Mouse (Mus musculus): ENCODE data around the gene Nmnat2. TPM values are rescaled to one million over a fixed set of nuclear protein-coding genes. Genes with fewer than 3 reads are reported as not detected.

The Nmnat2 gene
- total RNA-seq, 2 experiments from 2014 or later = 2.1 to 5.1 TPM

Other genes with a start within 250 kb of the Nmnat2 start
- gene Apobec4, start 204.4 kb upstream of the Nmnat2 start, total RNA-seq (2021) = not detected
- gene Rgl1, start 188.6 kb upstream of the Nmnat2 start, total RNA-seq (2021) = 10 to 100 TPM; 37.0 to 57.0 TPM
- gene Arpc5, start 188.5 kb upstream of the Nmnat2 start, total RNA-seq (2021) = 100 to 1,000 TPM; 106 to 107 TPM
- 1 to 10 TPM; 5.1 to 7.8 TPM for gene Ncf2, start 154.8 kb upstream of the Nmnat2 start, total RNA-seq (2021)
- gene Smg7, start 52.3 kb upstream of the Nmnat2 start, total RNA-seq (2021) = 10 to 100 TPM; 44.7 to 51.1 TPM
- gene Lamc2, start 231.5 kb downstream of the Nmnat2 start, total RNA-seq (2021) = 1 to 10 TPM; 1.9 to 3.2 TPM